Mouse (Mus musculus) midbrain, postnatal 0 days (tissue): ENCODE measurements at regions not wholly inside any gene's neighbourhood (a gene's known extent, or its start where the extent isn't known, plus 50 kb on each side); places are given as distances from the start of the nearest gene placed in this dataset.

Experiments used
- ATAC-seq: fragments of 200-750 bp; cut with Nextera tagmentation; 2 replicates; pipeline ENCODE4 v1.8.0; 2017; ENCODE audit warnings: moderate number of reproducible peaks, mild to moderate bottlenecking, moderate TSS enrichment, moderate library complexity; ENCODE audit not compliant: low FRiP score
- DNase-seq: peaks from one replicate; pipeline ENCODE4 v3.0.0-alpha.2; 2015; ENCODE audit warnings: low spot score
- H3K27ac ChIP-seq: fragments of 300-500 bp; sonication (generic); 2 replicates; pipeline ENCODE4 v1.5.1; 2014; ENCODE audit warnings: low read depth, mild to moderate bottlenecking, low read length, mixed read lengths
- H3K27me3 ChIP-seq: fragments of 300-500 bp; sonication (generic); 2 replicates; pipeline ENCODE4 v1.6.1; 2014; ENCODE audit warnings: low read length, control low read depth, mixed read lengths; ENCODE audit not compliant: insufficient read depth
- H3K36me3 ChIP-seq: fragments of 300-500 bp; sonication (generic); 2 replicates; pipeline ENCODE4 v1.6.1; 2014; ENCODE audit warnings: low read length, control low read depth, mixed read lengths; ENCODE audit not compliant: insufficient read depth
- H3K4me1 ChIP-seq: fragments of 300-500 bp; sonication (generic); 2 replicates; pipeline ENCODE4 v1.6.1; 2014; ENCODE audit warnings: mild to moderate bottlenecking, control low read depth, antibody characterized with exemption, low read length, mixed read lengths; ENCODE audit not compliant: insufficient read depth
- H3K4me2 ChIP-seq: fragments of 300-500 bp; sonication (generic); 2 replicates; pipeline ENCODE4 v1.6.1; 2014; ENCODE audit warnings: low read depth, mild to moderate bottlenecking, low read length, mixed read lengths; ENCODE audit not compliant: poor library complexity, severe bottlenecking
- H3K4me3 ChIP-seq: fragments of 300-500 bp; sonication (generic); 2 replicates; pipeline ENCODE4 v1.5.1; 2014; ENCODE audit warnings: low read depth, mild to moderate bottlenecking, low read length, moderate library complexity
- H3K9ac ChIP-seq: fragments of 300-500 bp; sonication (generic); replicated peaks from 2 replicates; pipeline ENCODE4 v1.6.1; 2014; ENCODE audit warnings: mild to moderate bottlenecking, low read length, moderate library complexity, mixed read lengths; ENCODE audit not compliant: poor library complexity, severe bottlenecking
- H3K9me3 ChIP-seq: fragments of 300-500 bp; sonication (generic); 2 replicates; pipeline ENCODE4 v1.6.1; 2016; ENCODE audit warnings: low read length, control low read depth
- CTCF ChIP-seq: IDR thresholded peaks from 2 replicates; pipeline ENCODE4 v1.5.1; 2016; ENCODE audit warnings: antibody characterized with exemption, mild to moderate bottlenecking
- WGBS: fragments of 180-500 bp; shearing (Covaris S2); extraction: QIAGEN DNeasy Blood & Tissue Kit; methylation state at CpG from one replicate; pipeline ENCODE4 v1.1.7; 2014; 5-methylcytosine and 5-hydroxymethylcytosine counted together

DNA sequence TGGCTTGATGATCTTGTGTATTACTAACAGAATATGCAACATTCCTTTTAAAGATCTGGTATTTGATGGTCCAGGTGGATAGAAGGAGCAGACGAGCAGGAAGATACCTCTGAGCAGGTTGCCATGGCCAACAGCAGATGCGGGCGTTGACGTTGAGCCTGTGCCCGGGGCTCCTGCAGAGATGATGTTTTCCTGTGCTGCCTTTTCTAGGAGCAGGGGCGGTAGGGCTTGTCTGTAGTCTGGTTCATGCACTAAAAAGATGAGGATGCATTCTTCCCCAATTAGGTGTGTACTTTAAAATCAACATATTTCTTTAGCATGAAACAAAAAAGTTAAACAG is 74.8 kb upstream of the Atp5g3 start:
- WGBS, result 90% methylated on average over 6 of the region's 6 CpGs
- no peak for DNase-seq

DNA sequence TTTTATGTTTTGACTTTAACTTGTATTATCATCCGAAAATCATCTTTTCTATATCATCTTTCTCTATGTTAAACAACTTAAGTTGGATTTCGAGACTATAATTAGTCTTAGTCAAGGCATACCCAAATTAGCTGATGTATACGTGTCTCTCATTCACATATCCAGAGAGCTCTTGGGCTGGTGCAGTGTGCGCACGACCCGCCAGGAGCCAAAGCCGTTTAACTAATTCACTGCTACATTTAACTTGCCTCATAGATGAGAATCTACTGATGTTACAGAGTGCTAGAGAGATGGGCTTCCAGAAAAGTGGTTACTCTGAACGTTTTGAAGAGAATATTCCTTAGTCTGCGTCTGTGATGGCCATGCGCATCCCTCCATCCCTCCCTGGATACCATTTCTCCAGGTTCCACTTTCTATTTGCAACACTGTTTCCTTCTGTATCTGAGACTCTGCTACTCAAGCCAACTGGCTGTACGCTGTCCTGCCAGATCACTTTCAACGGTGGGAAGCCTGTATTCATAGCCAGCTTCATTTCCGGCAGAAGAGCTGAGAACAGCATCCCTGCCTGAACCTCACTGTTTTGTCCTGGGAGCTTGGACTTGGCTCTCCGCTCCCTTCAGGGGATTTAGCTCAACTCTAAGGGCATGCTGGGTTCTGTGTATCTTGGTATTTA is 74.2 kb upstream of the Atp5g3 start:
- no peak overlapping the region for H3K4me3 ChIP-seq
- no peak for TF ChIP-seq CTCF
- ATAC-seq, result no peak
- no peak for DNase-seq
- H3K9ac ChIP-seq, result no peak overlapping the region
- H3K27ac ChIP-seq, result no peak overlapping the region
- peaks cover 4% of the 10 kb centered on the region; the same call in 1 of the 2 replicates for H3K27me3 ChIP-seq
- H3K9me3 ChIP-seq, result no peaks in the 10 kb centered on the region
- 84% methylated on average over 14 of the region's 14 CpGs for WGBS
- no peaks in the 10 kb centered on the region for H3K36me3 ChIP-seq
- H3K4me2 ChIP-seq, result no peak overlapping the region
- no peaks in the 10 kb centered on the region for H3K4me1 ChIP-seq

More for the DNA sequence above, 74.8 kb upstream of the Atp5g3 start:
- Histone ChIP-seq H3K9me3 (no peaks in the 10 kb centered on the region), H3K4me3 (no peak overlapping the region), H3K36me3 (no peaks in the 10 kb centered on the region), H3K27me3 (peaks cover 4% of the 10 kb centered on the region; the same call in 1 of the 2 replicates), H3K4me2 (no peak overlapping the region), H3K4me1 (no peaks in the 10 kb centered on the region), H3K9ac (no peak overlapping the region), H3K27ac (no peak overlapping the region)
- TF ChIP-seq CTCF, result no peak
- no peak for ATAC-seq

GRCm38 (mm10) chr2:73983166-73983565 is 72.0 kb upstream of the Atp5g3 start:
- TF ChIP-seq CTCF, result no peak
- no peak overlapping the region for H3K9ac ChIP-seq
- WGBS, result 66% methylated on average over 4 of the region's 4 CpGs
- H3K4me3 ChIP-seq, result no peak overlapping the region
- no peak for ATAC-seq
- H3K36me3 ChIP-seq, result no peaks in the 10 kb centered on the region
- H3K27me3 ChIP-seq, result peaks cover 4% of the 10 kb centered on the region; the same call in 1 of the 2 replicates
- H3K4me2 ChIP-seq, result no peak overlapping the region
- H3K9me3 ChIP-seq, result no peaks in the 10 kb centered on the region
- H3K4me1 ChIP-seq, result no peaks in the 10 kb centered on the region
- H3K27ac ChIP-seq, result no peak overlapping the region
- no peak for DNase-seq

GRCm38 (mm10) chr2:73978072-73978471 is 66.9 kb upstream of the Atp5g3 start:
- no peak overlapping the region for H3K27ac ChIP-seq
- ATAC-seq (no peak), DNase-seq (no peak)
- no peak for TF ChIP-seq CTCF
- H3K27me3 ChIP-seq, result no peaks in the 10 kb centered on the region
- no peaks in the 10 kb centered on the region for H3K4me1 ChIP-seq
- H3K4me2 ChIP-seq, result no peak overlapping the region
- 75% methylated on average over 15 of the region's 15 CpGs for WGBS
- no peak overlapping the region for H3K9ac ChIP-seq
- H3K9me3 ChIP-seq, result no peaks in the 10 kb centered on the region
- H3K36me3 ChIP-seq, result no peaks in the 10 kb centered on the region
- no peak overlapping the region for H3K4me3 ChIP-seq

DNA sequence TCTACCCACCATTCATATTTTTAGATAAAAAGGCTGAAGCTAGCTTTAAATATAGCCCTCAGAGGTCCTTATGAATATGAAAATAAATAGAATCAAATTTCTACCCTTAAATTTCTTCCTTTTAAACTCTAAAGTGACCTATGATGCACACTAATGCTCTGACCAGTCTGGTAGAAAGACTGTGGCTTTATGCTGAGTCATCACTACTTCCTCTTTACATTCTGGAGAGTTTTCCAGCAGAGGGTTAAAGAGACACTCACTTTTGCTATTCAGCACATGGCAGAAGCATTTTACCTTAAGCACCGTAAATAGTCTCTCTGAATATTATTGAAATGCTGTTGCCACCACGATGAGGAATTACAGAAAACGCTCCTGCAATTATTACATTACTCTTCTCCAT is 62.6 kb upstream of the Atp5g3 start:
- H3K36me3 ChIP-seq, result no peaks in the 10 kb centered on the region
- ATAC-seq (no peak), DNase-seq (no peak)
- no peaks in the 10 kb centered on the region for H3K4me1 ChIP-seq
- H3K9me3 ChIP-seq, result no peaks in the 10 kb centered on the region
- H3K27ac ChIP-seq, result no peak overlapping the region
- TF ChIP-seq CTCF, result no peak
- H3K9ac ChIP-seq, result no peak overlapping the region
- no peak overlapping the region for H3K4me3 ChIP-seq
- H3K27me3 ChIP-seq, result no peaks in the 10 kb centered on the region
- WGBS, result 51% methylated on average over 3 of the region's 3 CpGs
- no peak overlapping the region for H3K4me2 ChIP-seq

DNA sequence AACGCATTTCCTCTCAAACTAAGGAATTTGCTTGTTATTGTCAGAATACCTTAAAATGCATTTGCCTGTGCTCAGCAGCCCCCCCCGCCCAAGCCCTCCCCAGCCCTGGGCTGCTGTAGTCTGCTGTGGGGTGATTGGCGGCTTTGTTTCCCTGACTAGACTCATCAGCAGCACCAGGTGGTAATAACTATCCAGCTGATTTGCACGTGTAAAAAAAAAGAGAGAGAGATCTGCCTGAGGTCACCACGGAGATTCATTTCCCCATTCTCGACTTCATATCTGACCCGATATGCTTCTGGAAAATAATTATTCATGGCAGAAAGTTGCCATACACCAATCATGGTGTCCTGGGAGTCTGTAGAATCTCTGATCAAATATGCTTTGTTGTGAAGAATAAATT is 56.5 kb upstream of the Atp5g3 start:
- no peaks in the 10 kb centered on the region for H3K36me3 ChIP-seq
- H3K27ac ChIP-seq, result no peak overlapping the region
- H3K9me3 ChIP-seq, result no peaks in the 10 kb centered on the region
- H3K27me3 ChIP-seq, result no peaks in the 10 kb centered on the region
- no peak overlapping the region for H3K4me2 ChIP-seq
- no peak for ATAC-seq
- DNase-seq, result no peak
- 57% methylated on average over 7 of the region's 7 CpGs for WGBS
- H3K9ac ChIP-seq, result no peak overlapping the region
- no peak overlapping the region for H3K4me3 ChIP-seq
- H3K4me1 ChIP-seq, result no peaks in the 10 kb centered on the region
- no peak for TF ChIP-seq CTCF
